Mouse (Mus musculus): ENCODE data around the gene Tk2. TPM values are rescaled to one million over a fixed set of nuclear protein-coding genes. Genes with fewer than 3 reads are reported as not detected.
"Not testable (repeated sequence)": the region's sequence is repeated elsewhere in the genome, so short reads cannot be mapped to it uniquely, and the experiment has no call there.

Tk2 gene
- total RNA-seq (2014; fragmentation: Nextera tagmentation), result 11.2 and 15.4 TPM in 2 replicates
- total RNA-seq (2017), result 11.7 and 12.6 TPM in 2 replicates

DNA sequence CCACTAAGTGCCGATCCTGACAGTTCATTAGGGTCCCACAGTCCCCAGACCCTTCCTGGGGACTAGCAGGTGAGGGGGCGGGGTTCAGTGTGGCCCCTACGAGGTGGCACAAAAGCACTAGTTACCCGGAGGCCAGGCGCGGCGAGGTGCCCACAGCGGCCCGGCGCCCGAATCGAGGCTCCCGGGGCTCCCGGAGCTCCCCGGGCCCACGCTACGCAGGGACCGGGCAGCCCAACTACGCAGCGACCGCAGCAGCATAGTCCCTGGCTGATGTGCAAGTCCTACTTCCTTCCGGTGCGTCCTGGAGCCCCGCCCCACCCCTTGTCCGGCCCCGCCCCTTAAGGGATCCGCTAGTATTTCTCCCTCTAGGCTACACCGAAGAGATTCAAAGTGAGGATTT lies at the start of gene Tk2:
Gene Tk2, minus strand, starts transcription at position 283 of the 400 bp plus-strand sequence.
- peak; percentile 65 for ATAC-seq (replicated peaks; ENCODE audit: poor library complexity, severe bottlenecking)

DNA sequence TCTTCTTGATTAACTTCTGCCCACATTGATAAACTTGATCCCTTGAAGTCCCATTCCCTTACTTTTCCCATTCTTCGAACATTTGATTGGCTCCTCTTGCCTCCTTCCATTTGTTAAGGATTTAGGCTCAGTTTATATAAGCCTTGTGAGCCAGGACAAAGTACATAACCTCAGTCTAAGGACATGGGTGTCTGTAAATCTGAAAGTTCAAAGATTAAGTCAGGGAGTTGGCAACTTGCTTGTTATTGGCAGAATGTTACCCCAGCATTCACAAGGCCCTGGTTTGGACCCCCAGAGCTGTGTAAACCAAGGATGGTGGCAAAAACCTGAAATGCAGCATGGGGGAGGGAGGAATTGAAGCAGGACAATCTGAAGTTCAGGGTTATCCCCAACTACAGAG lies 46.0 kb upstream of the Tk2 start:
- ATAC-seq (replicated peaks; ENCODE audit: poor library complexity, severe bottlenecking), result no peak

DNA sequence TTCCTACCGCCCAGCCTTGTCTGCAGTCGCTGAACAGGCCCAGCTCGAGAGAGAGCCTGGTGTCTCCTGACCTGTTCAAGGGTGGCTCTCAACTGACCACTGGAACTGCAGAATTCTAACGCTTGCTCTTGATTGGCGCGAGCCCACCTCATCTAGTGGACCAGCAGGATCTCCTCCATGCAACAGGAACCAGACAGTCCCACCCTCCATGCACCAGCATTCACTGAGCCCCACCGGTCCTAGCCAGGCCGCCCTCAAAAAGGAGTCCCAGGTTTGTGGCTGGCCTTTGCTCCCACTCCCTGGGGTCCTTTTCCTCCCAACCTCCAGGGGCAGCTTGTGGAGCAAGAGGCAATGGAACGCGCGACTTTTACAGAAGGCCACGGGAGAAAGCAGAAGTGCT lies 44.7 kb upstream of the Tk2 start, which contains the start of gene Cmtm2a:
Gene Cmtm2a, minus strand, starts transcription at position 101 of the 400 bp plus-strand sequence.
- not testable (repeated sequence) for ATAC-seq (replicated peaks; ENCODE audit: poor library complexity, severe bottlenecking)

DNA sequence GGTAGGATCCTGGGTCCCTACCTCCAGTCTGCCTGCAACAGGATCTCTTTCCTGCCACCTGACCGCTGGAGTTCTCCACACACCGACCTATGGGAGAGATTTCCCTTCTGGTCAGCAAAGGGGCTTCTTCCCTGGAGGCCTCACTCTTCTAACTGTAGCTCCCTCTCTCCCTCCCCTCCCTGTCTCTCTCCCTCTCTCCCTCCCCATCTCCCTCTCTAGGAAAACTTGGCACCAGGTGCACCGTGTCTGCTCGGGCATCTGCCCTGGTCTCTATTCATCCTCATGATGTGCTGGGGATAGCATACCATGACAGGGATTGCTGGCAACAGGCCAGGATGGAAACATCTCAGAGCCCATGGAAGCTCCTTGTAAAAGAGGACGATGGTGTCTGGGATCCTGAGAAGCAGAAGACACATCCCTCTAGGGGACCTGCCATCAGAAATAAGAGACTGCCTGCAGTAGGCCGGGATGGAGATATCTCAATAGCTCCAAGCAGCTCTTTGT lies 20.6 kb upstream of the Tk2 start:
- ATAC-seq (replicated peaks; ENCODE audit: poor library complexity, severe bottlenecking), result no peak

DNA sequence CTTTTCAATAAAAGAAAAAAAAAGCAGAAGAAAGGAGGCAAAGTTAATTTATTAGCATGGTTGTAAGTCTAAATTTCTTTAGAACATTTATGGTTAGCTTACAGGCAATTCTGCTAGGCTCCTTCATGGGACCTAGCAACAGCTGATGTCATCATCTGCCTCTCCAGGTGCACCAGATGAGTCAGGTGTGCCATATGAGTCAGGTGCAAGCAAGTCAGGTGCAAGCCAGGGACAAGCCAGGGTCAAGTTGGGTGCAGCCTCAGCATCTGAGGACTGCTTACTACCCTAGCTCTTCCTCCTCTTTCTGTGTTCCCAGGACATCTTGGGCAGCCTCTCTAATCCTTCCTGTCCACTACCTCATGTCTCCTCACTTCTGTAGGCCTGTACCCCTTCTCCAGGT lies 20.0 kb upstream of the Tk2 start:
- ATAC-seq (replicated peaks; ENCODE audit: poor library complexity, severe bottlenecking), result no peak

DNA sequence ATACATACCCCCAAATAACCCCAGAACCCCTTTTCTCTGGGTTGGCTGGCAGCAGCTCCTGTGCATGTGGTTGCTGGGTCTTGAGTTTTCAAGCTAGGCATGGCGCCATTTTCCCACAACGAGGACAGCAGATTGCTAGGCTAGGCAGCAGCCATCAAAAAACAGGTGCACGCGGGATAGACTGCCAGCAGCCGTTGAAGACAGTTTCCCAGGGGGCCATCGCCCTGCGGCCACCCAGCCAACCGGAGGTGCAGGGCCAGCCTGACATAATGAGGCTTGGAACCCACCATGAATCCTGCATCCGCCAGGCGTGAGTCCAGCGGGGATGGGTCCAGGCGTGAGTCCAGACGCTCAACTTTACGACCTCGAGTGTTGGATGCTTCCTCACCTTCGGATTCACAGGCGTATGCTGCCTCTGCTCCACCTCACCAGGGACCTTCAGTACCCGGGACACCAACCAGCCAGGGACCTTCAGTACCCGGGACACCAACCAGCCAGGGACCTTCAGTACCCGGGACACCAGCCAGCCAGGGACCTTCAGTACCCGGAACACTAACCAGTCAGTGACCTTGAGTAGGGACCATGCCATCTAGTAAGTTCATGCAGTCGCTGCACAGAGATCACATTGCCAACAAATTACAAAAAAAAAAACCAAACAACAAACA lies 16.0 kb upstream of the Tk2 start:
- ATAC-seq (replicated peaks; ENCODE audit: poor library complexity, severe bottlenecking), result not testable (repeated sequence)

DNA sequence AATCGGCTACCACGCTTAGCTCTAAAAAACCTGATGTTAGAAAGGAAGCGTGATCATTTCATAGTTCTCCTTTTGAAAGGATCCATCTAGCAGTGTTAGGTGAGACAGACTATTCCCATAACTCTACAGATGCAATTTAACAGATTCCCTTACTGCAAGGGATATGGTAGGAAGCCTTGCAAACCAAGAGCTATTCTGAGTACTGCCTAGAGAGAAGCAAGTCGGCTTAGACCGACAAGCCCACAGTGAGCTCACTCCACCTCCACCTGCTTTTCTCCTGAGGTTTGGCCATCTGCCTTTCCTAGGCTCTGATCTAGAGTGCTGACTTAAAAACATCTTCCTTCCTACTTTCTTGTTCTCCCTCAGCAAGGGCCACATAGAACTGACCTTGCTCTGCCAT lies 13.4 kb upstream of the Tk2 start:
- ATAC-seq (replicated peaks; ENCODE audit: poor library complexity, severe bottlenecking), result not testable (repeated sequence)

DNA sequence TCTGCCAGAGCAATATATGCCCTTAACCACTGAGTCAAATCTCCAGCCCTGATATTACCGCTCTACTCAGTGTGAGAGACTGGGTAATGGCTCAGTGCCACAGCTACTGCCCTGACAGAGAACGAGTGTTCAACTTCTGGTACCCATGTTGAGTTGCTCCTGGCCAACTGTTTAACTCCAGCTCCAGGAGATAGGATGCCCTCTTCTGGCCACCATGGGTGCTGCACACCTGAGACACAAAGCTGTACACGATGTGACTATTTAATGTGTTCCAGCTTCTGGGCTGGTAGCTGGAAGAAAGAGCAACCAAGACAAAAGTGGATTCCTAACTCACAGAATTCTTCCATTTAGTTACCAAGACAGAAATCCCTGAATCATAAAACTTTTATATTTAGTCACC lies 4.7 kb upstream of the Tk2 start:
- peak; percentile 35 for ATAC-seq (replicated peaks; ENCODE audit: poor library complexity, severe bottlenecking)

DNA sequence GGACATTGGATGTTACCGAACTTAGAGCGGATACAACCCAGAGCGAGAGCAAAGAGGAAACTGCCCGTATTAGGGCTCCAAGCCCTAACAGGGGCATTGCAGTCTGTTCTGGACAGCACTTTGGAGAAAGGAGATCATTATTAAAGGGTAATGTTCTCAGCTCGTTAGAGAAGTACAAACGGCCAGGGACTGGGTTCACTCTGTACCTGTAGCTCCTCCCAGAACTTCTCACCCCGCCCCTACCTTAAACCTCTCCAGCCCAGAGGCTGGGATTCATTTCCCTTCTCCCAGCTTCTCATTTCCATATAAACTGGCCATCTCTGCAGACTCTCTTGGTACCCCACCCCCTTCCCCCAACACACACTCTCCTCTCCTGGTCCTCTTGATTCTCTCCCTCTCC lies 3.1 kb upstream of the Tk2 start:
- ATAC-seq (replicated peaks; ENCODE audit: poor library complexity, severe bottlenecking), result no peak

DNA sequence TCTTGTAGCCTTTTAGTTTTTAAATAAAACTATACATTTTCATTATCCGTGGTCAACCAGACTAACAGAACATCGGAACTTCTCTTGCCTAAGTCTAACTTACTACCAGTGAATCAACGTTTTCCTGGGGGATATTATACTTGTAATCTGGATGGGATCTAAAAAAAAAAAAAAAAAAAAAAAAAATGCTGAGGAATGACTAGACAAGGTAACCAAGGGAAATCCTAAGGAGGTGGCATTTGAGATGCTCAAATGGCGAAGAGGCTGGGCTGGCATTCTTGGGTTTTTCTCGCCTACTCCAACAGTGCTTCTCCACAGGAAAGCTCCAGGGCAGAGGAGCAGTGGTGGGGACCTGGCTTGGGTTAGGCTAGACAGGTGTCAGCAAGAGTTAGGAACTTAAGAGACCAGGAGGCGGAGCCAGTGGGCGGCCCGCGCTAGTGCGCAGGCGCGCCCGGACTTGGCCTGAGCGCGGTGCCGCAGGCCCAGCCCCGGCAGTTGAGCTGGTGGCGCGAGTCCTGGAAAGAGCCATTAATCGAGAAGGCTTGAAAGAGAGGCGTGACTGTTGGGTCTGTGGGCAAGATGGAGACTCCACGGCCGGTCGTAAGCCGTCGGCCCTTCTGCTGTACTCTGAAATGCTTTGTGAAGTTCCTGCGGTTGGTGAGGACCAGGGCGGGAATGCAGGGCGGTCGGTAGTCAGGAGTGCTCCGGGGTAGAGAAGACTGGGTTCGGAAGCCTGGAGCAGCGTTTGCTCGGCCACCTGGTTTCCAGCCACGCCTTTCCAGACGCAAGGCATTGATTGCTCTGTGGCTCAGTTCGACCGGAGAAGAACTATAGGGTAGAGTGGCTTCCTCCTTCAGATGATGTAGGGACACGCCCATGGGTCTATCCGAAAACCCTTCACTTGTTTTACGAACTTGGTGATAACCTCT lies 2.3 kb upstream of the Tk2 start, which contains the start of gene Cklf:
Gene Cklf, plus strand, starts transcription at position 423 of the 929 bp plus-strand sequence.
- peak; percentile 47 for ATAC-seq (replicated peaks; ENCODE audit: poor library complexity, severe bottlenecking)

DNA sequence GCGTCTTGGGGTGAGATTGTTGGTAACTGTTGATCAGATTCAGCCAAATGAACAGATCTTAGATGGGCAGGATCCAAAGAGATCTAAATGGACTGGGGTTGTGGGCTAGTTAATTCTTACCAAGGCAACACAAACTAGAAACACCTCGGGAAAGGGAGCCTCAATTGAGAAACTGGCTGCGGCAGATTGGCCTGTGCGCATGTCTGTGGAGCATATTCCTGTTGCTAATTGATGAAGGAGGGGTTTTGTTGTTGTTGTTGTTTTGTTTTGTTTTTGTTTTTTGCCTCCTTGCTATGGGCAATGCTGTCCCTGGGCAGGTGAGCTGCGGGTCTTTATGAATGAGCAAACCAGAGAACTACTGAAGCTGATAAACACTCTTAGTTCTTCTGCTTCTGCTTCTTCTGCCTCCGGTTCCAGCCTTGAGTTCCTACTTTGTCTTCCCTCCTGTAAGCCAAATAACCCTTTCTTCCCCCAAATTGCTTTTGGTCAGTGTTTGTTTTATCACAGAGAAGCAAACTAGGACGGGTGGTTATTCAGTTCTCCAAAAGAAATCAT lies 1.2 kb upstream of the Tk2 start:
- ATAC-seq (replicated peaks; ENCODE audit: poor library complexity, severe bottlenecking), result no peak

DNA sequence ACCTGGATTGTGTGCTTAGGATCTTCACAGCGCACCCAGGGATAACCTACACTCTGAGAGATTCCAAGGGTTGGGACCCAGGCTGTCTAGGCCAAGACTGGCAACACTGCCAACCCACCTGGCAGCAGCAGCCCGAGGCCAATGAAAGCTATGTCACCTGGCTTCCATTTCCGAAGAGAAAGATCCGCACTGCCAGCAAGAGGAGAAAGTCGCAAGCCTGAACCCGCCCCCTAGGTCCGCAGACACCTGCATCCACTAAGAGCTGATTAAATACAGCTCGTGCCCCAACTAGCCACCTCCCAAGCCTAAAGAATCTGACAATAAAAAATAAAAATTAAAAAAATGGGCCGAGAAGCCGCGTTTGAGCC lies 466 bp downstream of the Tk2 start:
- ATAC-seq (replicated peaks; ENCODE audit: poor library complexity, severe bottlenecking), result no peak

DNA sequence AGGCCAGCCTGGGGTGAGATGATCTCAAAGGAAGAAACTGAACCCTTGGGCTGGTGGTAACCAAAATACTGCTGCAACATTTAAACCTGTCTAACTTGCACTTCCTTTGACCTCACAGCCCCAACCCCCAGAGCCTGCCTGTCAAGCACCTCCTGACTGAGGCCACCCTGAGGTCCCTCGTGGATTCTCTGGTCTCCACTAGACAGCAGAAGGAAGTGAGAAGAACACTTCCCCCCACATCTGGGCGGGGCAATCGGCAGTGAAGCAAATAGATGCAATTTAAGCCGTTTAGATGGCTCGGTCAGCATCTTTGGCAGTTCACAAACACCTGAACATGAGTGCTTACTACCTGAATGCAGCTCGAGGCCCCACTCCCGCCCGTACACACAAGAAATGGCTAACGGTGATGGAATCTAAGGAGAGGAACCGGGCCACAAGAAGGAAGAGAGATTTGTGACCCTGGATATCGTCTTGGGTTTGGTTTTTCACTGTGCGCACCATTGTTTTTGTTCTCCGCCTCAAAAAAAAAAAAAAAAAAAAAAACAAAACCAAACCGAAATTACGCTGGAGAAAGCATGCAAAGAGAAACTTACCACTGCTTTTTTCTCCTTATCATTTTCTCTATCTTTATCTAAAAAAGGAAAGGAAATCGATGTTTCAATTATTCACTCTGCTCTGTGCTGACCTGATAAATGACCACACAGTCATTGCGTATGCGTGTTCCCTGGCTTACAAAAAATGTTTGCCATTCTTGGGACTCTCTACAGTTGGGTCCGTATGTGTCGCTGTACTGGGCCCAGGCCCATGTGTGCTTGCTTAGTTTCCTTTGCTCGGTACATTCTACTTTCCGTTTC lies 1.1 kb downstream of the Tk2 start:
- peak; percentile 64 for ATAC-seq (replicated peaks; ENCODE audit: poor library complexity, severe bottlenecking)

DNA sequence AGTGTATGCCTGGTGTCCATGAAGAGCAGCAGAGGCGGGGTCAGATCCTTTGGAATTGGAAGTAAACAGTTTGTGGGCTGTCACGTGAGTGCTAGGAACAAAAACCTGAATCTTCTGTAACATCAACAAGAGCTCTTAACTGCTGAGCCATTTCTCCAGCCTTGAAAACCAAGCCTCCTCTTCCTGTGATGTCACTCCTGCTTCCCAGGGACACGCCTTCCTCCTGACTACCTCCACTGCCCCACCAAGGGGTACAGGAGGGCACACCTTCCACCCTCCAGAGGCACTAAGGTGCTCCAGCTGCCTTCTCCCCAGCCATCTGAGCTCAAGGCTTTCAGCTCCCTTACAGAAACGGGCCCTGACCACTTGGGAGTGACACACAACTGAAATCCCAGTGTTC lies 1.7 kb downstream of the Tk2 start:
- ATAC-seq (replicated peaks; ENCODE audit: poor library complexity, severe bottlenecking), result no peak

DNA sequence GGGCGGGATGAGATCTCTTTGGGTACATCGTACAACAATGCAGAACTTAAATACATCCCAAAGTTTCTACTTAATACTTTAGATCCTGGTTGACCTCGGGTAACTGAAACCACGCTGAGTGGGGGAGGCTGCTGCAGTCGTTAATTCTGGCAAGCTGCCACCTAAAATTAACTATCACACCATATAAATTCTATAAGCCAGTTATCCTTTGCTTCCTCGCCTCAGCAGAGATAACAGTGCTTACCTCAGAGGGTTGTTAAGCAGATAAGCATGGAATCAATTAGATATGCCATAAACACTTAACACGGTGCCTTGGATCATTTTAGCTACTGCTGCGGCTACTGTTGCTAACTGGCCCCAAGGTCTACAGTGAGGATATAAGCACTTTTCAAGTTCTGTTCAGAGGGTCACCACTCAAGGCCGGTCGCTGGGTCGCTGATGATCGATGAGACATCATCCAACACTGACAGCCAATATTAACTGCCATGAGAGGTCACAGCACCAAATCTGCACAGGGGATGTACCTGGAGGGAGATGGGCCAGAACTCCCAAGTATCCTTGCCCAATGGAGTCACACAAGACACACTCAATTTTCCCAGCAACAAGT lies 6.2 kb downstream of the Tk2 start:
- no peak for ATAC-seq (replicated peaks; ENCODE audit: poor library complexity, severe bottlenecking)

DNA sequence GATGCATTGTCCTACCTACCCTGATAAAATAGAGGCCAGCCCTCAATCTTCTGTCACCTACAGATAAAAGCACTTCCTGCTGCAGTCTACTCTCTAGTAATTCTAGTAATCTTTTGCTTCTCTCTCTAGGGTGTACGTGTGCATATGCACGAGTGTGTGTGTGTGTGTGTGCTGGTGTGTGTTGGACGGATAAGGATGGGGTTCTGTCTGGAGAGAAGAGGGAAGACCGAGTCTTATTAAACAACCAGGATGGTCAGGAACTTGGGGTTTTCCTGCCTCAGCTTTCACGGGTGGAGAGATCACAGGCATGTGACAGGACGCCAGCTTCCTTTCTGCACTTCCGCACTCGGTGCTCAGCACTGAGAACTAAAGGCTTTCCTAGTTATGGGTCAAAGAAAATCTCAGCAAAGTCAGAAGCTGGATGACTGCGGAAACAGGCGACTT lies 8.9 kb downstream of the Tk2 start:
- ATAC-seq (replicated peaks; ENCODE audit: poor library complexity, severe bottlenecking), result peak; percentile 74

DNA sequence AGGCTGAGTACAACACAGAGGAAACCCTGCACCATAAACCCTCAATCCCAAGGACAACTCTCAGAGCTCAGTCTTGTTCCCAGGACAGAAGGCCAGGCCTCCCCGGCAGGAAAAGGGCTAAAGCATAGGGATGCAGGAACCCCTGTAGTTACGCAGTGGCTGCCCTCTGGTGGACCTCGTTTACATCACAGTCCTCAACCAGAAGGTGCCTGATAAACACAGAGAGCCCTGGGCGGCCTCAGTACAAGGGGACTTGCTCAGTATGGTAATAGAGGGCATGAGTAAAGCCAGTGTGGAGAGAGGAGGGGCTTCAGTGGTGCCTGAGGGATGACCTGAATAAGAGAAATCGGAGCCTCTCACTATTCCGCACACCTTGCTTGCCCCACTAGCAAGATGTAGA lies 13.8 kb downstream of the Tk2 start:
- no peak for ATAC-seq (replicated peaks; ENCODE audit: poor library complexity, severe bottlenecking)

DNA sequence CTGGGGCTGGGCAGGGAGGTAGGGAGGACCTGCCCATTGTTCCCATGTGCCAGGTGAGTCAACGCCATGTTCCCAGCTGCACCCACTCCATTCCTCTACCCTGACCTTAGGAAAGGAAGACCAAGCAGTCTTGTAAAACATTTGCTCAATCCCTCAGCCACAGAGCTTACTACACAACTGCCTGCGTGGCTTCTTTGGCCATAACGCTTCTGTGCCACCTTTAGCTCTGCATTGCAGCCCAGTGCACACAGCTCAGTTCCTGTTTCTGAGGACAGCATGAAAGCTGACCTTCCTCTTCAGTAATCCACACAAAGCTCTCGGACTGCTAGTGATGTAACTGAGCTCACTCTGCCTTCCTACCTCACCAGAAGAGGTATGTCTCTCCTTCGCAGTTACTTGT lies 15.4 kb downstream of the Tk2 start:
- ATAC-seq (replicated peaks; ENCODE audit: poor library complexity, severe bottlenecking), result peak; percentile 95

DNA sequence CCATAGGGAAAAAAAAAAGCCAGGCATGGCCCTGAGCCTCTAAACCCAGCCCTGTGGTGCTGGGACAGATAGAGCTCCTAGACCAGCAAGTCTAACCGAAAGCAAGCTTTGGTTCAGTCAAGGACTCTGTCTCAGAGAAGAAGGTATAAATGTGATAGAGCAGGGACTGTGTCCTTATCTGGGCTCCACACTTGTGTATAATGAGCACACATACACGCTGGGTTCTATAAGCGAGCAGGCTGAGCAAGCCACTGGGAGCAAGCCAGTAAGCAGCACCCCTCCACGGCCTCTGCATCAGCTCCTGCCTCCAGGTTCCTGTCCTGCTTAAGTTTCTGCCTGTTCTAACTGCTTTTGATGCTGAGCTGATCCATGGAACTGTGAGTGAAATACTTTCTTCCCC lies 16.3 kb downstream of the Tk2 start:
- no peak for ATAC-seq (replicated peaks; ENCODE audit: poor library complexity, severe bottlenecking)

DNA sequence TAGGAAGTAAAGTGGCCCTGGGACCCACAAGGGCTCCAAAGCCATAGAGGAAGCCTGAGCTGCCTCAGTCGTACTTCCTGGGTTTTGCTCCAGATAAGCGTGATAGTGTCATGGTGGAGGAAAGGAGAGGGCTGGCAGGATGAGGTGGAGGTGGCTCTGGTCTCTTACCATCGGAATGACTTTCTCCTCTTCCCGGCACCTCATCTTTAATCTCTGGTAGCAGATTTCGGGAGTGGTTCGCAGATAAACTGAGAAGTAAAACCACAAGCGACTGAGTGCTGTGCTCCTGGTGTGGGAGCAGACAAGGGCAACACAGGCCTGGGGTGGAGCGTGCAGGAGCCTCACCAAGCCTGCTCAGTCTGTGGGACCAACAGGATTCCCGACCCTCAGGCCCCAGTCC lies 18.0 kb downstream of the Tk2 start:
- no peak for ATAC-seq (replicated peaks; ENCODE audit: poor library complexity, severe bottlenecking)

Data from granulocyte monocyte progenitor cell, adult 5-6 weeks (primary cell).